Mouse (Mus musculus) erythroblast, embryonic 14.5 days (primary cell): ENCODE data around the gene Slc22a13.

ENCODE experiments used
- GATA1 ChIP-seq: IDR thresholded peaks from 2 replicates; pipeline ENCODE4 v1.6.1; 2012; ENCODE audit warnings: low read length, inconsistent platforms, mixed read lengths
- TAL1 ChIP-seq: IDR thresholded peaks from 3 replicates; pipeline ENCODE4 v1.6.1; 2012; ENCODE audit warnings: low read length, inconsistent platforms, mixed read lengths

- no peak for TF ChIP-seq TAL1
- TF ChIP-seq GATA1 = no peak
Observed at GRCm38 (mm10) chr9:119241169-119241865, 32.4 kb upstream of the Slc22a13 start.
